Mouse (Mus musculus) gastrocnemius, postnatal 14 days (tissue): ENCODE results near the gene Dnaaf2. TPM values are rescaled to one million over a fixed set of nuclear protein-coding genes. Genes with fewer than 3 reads are reported as not detected.
A peak's percentile ranks its signal among the peaks of the same experiment; 100 is the strongest.
"Not testable (repeated sequence)": the region's sequence is repeated elsewhere in the genome, so short reads cannot be mapped to it uniquely, and the experiment has no call there.

ENCODE experiments used
- DNase-seq: peaks from one replicate; pipeline ENCODE4 v3.0.0; 2021; ENCODE audit warnings: mixed read lengths
- intact Hi-C: fragments of 180-260 bp; cut with DNase I; formaldehyde crosslinking; loops from one replicate; pipeline ENCODE4 v1.15.1; 2025; ENCODE audit warnings: low total_unique reads
- total RNA-seq, 2 experiments: library from RNA; stranded (reverse); gene quantifications; 2 replicates each; pipeline ENCODE4 v1.2.3; 2021

The Dnaaf2 gene
- total RNA-seq, 2 experiments from 2014 or later: 0.24 to 0.66 TPM

DNA sequence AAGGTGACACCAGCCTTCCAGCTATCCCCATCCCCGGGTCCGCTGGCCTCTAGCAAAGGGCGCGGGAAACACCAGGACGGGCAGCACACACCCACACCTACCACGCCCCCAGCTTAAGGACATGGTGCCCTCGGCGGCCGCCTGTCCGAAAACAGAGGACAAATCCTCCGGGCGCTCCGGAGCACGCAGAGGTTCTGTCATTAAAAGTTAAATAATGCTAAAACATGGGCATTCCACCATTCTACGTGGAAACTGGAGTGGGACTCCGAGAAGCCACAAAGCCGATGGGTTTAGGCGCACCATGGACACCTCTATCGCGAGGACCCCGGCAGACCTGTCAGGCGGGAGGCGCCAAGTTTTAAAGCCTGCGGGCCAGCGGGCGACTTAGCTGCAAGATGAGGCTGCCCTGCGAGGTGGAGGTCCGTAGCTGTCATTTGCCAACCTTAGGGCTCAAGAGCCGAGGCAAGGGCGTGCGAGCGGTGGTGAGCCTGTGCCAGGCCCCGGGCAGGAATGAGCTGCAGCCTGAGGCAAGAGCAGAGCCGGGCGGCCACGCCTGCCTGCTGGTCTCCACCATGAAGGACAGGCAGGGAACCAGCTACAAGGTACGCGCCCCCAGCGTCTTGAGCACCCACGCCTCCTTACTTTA, 29.6 kb downstream of the Dnaaf2 start, which contains the start of gene Lrr1:
Gene Lrr1, plus strand, starts transcription at position 354 of the 646 bp plus-strand sequence.
- DNase-seq: peak; percentile 87
- intact Hi-C loops: no loop called here

GRCm38 (mm10) chr12:69167656-69168460, 30.4 kb downstream of the Dnaaf2 start:
- intact Hi-C loops: no loop called here
- no peak for DNase-seq

GRCm38 (mm10) chr12:69166861-69167581, 31.2 kb downstream of the Dnaaf2 start:
- DNase-seq, intact Hi-C loops: not testable (repeated sequence)

DNA sequence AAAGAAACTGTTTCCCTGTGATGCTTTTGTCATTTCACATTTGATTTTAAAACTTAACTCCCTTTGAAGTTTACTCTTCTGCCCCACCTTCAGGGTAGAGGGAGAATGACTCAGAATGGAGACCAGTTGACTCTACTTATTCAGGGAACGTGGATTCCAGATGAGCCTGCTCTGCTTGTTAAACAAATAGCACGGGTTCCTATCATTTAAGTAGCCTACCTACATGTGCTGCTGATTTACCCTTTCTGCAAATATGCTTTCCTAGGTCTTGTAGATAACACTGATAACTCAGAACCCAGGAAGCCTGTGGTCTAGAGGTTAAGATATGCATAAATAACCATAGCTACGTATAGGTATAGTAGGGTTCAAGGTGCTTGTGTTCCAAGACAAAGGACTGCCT, 33.3 kb downstream of the Dnaaf2 start:
- no peak for DNase-seq
- intact Hi-C loops: no loop called here

DNA sequence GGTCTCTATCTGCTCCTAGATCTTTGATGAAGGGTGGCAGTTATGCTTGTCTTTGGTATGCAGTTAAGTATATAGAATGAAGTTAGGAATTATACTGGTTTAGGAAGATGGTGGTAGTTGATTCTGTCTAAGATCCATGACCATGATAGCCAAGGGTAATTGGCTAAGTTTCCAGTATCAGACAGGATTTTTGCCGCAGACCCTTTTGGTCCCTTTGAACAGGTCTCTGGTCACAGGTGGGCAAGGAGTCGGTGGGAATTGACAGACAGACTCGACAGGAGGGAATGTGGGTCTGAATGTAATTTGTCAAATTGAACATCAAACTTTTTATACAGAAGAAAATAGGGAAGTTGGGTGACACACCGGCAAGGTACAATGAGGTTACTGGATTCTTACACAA, 34.6 kb downstream of the Dnaaf2 start:
- intact Hi-C loops, DNase-seq: not testable (repeated sequence)

GRCm38 (mm10) chr12:69160677-69161076, 37.6 kb downstream of the Dnaaf2 start:
- intact Hi-C loops, DNase-seq: not testable (repeated sequence)

- intact Hi-C loops: no loop called here
- DNase-seq: no peak
Measured at GRCm38 (mm10) chr12:69159578-69159940, 38.7 kb downstream of the Dnaaf2 start.

DNA sequence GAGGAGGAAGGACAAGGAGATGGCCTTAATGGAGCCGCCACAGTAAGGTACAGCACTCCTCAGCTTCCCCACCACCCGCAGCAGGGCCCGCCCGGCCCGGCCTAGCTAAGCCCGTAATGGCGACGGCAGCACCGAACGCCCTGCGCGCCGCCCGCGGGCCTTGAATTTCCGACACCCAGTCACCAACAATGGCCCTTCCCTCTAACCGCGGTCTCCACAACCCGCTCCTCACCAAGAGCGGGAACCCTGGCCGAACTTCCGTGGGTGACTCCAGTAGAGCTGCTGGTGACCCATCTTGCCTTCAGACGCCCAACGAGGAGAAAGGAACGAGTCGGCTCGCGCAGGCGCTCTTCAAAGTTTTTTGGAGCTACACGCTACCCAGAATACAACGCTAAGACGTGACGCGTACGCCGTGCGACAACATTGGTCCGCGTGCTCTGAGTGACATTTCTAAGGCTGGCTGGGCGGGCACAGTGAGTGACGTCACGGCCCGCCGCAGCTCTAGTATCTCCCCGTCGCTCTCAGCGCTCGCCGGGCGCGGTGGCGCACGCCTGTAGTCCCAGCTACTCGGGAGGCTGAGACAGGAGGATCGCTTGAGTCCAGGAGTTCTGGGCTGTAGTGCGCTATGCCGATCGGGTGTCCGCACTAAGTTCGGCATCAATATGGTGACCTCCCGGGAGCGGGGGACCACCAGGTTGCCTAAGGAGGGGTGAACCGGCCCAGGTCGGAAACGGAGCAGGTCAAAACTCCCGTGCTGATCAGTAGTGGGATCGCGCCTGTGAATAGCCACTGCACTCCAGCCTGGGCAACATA, 39.3 kb downstream of the Dnaaf2 start, which contains the start of gene Rps29:
Gene Rps29, minus strand, starts transcription at position 422 of the 813 bp plus-strand sequence.
- intact Hi-C loops: not testable (repeated sequence)
- DNase-seq: peak; percentile 95

DNA sequence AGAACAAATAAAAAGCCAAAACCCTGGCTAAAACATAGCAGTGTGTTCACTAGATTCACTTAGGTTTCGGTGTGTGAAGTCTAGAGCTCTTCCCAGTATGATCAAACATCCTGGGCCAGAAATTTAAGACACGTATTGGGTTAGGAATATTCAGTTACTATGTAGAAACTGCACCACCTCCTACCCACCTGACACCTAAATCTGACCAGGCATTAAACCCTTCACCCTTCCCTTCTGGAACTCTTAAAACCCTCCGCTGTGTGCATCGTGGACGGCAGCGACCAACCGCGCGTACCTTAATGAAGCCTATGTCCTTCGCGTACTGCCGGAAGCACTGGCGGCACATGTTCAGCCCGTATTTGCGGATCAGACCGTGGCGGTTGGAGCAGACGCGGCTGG, 39.9 kb downstream of the Dnaaf2 start:
- intact Hi-C loops: no loop called here
- DNase-seq: no peak

GRCm38 (mm10) chr12:69157107-69157506, 41.1 kb downstream of the Dnaaf2 start:
- no peak for DNase-seq
- intact Hi-C loops: no loop called here

GRCm38 (mm10) chr12:69156436-69156835, 41.8 kb downstream of the Dnaaf2 start:
- intact Hi-C loops: no loop called here
- no peak for DNase-seq

DNA sequence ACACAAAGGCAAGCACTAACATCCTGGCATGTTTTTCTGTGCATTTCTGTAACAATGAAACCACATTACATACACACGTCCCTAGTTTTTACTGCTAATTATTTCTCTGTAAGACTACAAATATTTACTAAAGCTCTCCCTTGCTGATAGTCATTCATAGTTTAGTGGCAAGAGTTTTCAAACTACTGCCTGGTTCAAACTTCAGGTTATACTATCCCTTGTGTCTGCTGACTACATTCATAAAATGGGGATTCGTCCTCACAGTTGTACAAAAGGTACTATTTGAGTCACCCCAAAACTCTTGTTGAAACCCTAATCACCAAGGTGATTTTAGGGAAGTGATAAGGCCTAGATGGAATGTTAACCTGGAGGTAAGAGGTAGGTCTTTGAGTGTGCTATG, 42.3 kb downstream of the Dnaaf2 start:
- intact Hi-C loops: no loop called here
- no peak for DNase-seq

DNA sequence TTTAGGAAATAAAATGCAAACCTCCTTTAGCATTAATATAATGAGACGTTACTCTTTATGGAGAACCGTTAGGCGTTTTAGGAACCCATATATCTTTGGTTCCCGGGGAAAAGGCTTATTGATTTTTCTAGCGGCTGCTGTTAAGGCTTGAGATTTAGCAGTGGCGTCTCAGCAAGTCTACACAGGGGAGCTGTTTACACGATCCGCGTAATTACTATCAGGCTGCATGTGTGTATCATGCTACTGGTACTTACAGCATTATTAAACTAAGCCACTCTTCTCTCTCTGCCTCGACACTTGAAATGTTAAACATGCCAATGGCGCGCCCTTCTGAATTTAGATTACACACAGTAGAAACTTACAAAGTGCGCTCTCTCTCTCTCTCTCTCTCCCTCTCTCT, 48.2 kb downstream of the Dnaaf2 start:
- no peak for DNase-seq
- intact Hi-C loops: no loop called here

DNA sequence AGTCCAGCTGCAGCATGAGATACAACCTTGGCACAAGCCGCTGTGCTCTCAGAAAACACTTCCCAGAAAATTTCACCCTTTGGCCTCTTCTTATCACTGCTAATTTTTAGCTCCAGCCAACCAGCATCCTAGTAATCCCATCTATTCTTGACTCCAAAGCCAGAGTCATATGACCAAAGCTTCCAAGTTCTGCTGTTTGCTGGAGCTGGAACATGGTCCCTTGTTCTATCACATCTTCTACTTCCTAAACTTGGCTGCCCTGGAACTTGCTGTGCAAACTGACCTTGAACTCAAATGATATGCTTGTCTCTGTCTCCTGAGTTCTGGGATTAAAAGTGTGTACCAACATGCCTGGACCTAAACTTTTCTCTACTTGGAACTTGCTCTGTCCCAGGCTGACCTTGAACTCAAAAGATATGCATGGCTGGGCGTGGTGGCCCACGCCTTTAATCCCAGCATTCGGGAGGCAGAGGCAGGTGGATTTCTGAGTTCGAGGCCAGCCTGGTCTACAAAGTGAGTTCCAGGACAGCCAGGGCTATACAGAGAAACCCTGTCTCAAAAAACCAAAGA, 51.0 kb downstream of the Dnaaf2 start:
- DNase-seq: no peak
- intact Hi-C loops: no loop called here

DNA sequence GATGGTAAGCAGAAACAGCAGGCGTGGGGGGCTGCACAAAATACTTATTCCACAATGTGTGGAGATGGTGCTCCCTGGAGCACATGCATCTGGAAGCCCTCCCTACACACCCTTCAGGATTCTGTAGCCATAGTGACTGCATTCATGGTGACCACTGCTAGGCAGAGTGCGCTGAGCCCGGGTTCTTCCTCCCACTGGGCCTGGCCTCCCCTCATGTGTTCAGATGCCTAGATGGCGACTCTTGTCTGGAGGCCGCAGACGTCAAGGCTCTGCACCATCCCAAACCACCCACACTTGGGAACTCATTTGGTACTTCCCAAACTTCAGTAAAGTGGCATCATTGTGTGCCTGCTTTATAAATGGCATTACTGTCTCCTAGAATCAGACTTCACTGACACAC, 54.8 kb downstream of the Dnaaf2 start:
- intact Hi-C loops: no loop called here

DNA sequence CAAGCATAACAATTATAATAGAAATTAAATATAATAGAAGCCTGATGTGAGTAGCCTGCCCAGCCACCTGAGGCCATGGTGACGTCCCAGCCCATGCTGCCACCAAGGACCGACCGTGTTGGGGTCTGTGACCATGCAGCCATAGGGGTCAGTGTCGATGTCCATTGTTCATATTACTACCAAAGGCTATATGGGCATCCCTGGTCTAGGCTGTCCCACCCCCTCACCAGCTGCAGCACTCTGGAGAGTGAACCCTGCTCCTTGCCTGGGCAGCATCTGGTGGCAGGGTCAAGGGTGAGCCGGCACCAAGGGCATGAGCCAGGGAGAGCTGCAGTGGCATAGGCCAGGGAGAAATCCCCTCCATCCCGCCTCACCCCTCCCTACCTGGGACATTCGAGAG, 58.4 kb downstream of the Dnaaf2 start:
- intact Hi-C loops: no loop called here
- DNase-seq: no peak

More for the DNA sequence above, 54.8 kb downstream of the Dnaaf2 start:
- DNase-seq: no peak

GRCm38 (mm10) chr12:69139201-69139600, 59.0 kb downstream of the Dnaaf2 start:
- intact Hi-C loops: no loop called here

More at GRCm38 (mm10) chr12:69139201-69139600, 59.0 kb downstream of the Dnaaf2 start:
- no peak for DNase-seq
